Mouse (Mus musculus) C3H10T1/2 (cell line): ENCODE data around the gene Crybg3. TPM values are rescaled to one million over a fixed set of nuclear protein-coding genes. Genes with fewer than 3 reads are reported as not detected.

Source experiments
- polyA plus RNA-seq, 2 experiments: library from polyadenylated mRNA; unstranded; fragments of >200 nt; fragmentation: generic; extraction: Trizol; gene quantifications; one replicate each; pipeline ENCODE4 v1.2.1; 2012; ENCODE audit warnings: missing spikeins in 2 of 2

The Crybg3 gene
- 1 to 10 TPM in 1 of 2 experiments, under 1 TPM in 1; 0.27 to 1.4 TPM for polyA plus RNA-seq

DNA sequence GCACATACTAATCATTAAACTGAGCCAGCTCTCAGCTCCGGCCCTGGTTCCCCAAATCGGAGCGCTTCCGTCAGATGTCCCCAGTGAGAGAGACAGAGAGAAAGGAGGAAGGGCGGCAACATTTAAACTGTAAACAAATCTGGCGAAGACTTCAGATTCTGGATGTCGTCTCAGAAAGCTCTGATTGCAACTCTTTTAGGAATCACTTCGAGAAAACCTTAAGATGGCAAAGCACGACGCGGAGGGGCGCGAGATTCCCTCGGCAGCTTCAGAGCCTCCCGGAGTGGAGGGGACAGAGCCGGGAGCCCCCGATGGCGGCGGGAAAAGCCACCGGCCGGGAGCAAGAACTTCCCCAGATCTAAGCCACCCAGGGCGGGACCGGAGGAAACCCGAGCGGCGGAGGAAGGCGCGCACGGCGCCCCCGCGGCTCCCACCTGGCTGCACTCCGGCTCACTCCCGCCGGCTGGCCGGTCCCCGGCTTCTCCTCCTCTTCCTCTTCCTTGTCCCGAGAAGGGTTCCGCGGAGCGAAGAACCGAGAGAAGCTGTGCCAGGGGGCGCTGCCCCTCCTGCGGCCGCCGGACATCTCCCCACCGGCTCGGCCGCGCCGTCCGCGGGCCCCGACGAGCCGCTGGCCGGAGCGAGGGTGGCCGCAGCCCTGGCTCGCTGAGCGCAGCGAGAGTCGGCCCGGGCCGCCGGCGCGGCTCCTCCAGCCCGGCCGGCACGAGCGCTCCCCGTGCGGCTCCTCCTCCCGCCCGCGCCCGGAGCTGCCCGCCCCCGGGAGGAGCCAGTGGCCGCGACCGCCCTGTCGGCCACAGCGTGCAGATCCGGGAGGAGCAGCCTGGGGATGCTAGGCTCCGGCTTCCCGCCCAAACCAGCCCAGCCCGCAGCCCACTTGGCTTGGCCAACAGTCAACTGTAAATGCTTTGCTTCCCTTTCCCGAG lies at the start of gene Crybg3:
Crybg3 (minus strand) TSS at position 669 of the 941 bp plus-strand sequence.

DNA sequence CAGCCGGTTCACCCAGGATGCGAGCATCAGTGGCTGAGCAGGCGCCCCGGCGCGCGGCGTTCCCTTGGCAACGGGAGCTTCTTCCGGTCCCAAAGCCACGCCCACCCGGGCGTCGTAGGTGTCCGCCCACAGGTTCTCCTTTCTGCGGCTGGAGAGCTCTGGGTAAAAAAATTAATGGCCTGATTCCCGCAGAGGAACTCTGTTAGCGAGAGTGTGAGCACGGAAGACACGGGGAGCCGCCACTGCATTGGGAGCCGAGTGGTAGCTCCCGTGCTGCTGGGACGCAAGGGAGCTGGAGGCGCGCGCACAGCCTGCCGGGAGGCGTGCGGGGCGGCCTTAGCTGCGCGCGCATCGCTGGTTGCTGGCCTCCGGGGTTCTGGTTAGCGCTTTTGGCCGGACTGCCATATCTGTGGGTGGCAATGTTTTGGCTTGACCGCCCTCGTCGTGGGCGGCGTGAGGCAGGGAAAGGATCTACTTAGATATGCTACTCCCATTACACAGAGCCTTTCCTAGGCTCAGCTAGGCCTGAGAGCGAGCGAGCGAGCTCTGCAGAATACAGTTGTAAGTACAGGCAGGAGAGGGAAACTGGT lies 38.4 kb upstream of the Crybg3 start, which contains the start of gene Arl6:
Arl6 (minus strand) TSS at position 290 of the 590 bp plus-strand sequence.

DNA sequence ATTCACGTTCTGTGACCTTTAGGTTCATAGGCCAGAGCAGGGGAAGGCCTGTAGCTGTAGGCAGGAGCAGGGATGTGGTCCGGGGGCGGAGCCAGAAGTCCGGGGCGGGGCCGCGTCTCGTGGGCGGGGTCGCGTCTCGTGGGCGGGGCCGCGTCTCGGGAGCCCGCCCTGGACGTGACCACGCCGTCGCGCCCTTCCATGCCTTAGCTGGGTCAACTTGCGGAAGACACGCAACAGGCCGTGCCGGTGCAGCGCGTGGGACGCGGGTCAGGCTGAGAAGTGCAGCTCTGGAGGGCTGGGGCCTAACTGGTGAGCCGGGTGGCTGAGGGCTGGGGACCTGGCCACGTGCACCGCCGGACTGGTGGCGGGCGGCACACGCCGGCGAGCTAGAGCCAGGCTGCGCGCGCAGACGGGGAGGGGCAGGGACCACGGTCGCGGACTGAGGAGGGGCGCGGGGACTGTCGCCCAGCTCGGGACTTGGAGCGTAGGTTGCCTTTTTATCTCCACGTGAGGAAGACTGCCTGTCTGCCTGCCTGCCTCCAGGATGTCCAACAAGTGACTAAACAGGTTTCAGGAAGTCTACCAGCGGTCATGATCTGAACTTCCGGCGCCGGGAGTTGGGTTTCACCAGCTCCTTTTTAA lies 129.0 kb downstream of the Crybg3 start, which contains the start of gene Riox2:
Riox2 (plus strand) TSS at position 139 of the 642 bp plus-strand sequence.

Other genes with a start within 250 kb of the Crybg3 start
- not detected for gene Olfr209, start 237.0 kb downstream of the Crybg3 start, polyA plus RNA-seq
- gene Gabrr3, start 193.6 kb downstream of the Crybg3 start, polyA plus RNA-seq: not detected
- 1 to 10 TPM; 4.4 to 7.5 TPM for gene Riox2, start 129.2 kb downstream of the Crybg3 start, polyA plus RNA-seq
- 1 to 10 TPM in 1 of 2 experiments, under 1 TPM in 1; 0.63 to 4.5 TPM for gene Arl6, start 38.4 kb upstream of the Crybg3 start, polyA plus RNA-seq